Mouse (Mus musculus) hindbrain, postnatal 0 days (tissue): Measurements from ENCODE around the gene Dnaja4. TPM values are rescaled to one million over a fixed set of nuclear protein-coding genes. Genes with fewer than 3 reads are reported as not detected.

ENCODE experiments used
- ATAC-seq: fragments of 200-750 bp; cut with Nextera tagmentation; 2 replicates; pipeline ENCODE4 v1.8.0; 2017; ENCODE audit warnings: mild to moderate bottlenecking, moderate TSS enrichment, moderate library complexity
- DNase-seq: peaks from one replicate; pipeline ENCODE4 v3.0.0-alpha.2; 2015; ENCODE audit warnings: low spot score
- H3K27ac ChIP-seq: fragments of 300-500 bp; sonication (generic); 2 replicates; pipeline ENCODE4 v1.5.1; 2014; ENCODE audit warnings: mild to moderate bottlenecking
- H3K27me3 ChIP-seq: fragments of 300-500 bp; sonication (generic); 2 replicates; pipeline ENCODE4 v1.6.1; 2014; ENCODE audit warnings: low read length, mixed read lengths; ENCODE audit not compliant: insufficient read depth
- H3K36me3 ChIP-seq: fragments of 300-500 bp; sonication (generic); 2 replicates; pipeline ENCODE4 v1.6.1; 2014; ENCODE audit warnings: low read length, mixed read lengths; ENCODE audit not compliant: insufficient read depth
- H3K4me1 ChIP-seq: fragments of 300-500 bp; sonication (generic); 2 replicates; pipeline ENCODE4 v1.6.1; 2014; ENCODE audit warnings: antibody characterized with exemption, low read length, mixed read lengths; ENCODE audit not compliant: insufficient read depth
- H3K4me2 ChIP-seq: fragments of 300-500 bp; sonication (generic); 2 replicates; pipeline ENCODE4 v1.6.1; 2014; ENCODE audit warnings: low read depth, mild to moderate bottlenecking, low read length, moderate library complexity, mixed read lengths
- H3K4me3 ChIP-seq: fragments of 300-500 bp; sonication (generic); 2 replicates; pipeline ENCODE4 v1.5.1; 2014; ENCODE audit warnings: low read length
- H3K9ac ChIP-seq: fragments of 300-500 bp; sonication (generic); replicated peaks from 2 replicates; pipeline ENCODE4 v1.6.1; 2014; ENCODE audit warnings: mild to moderate bottlenecking, low read length, moderate library complexity, mixed read lengths
- H3K9me3 ChIP-seq: fragments of 300-500 bp; sonication (generic); 2 replicates; pipeline ENCODE4 v1.6.1; 2016; ENCODE audit warnings: low read length, mixed read lengths
- CTCF ChIP-seq: IDR thresholded peaks from 2 replicates; pipeline ENCODE4 v1.5.1; 2016; ENCODE audit warnings: antibody characterized with exemption, control low read depth, low read depth
- whole genome bisulfite sequencing: fragments of 180-500 bp; shearing (Covaris S2); extraction: QIAGEN DNeasy Blood & Tissue Kit; methylation state at CpG from one replicate; pipeline ENCODE4 v1.1.7; 2014; 5-methylcytosine and 5-hydroxymethylcytosine counted together
- polyA plus RNA-seq: library from polyadenylated mRNA; unstranded; fragments of >200 nt; fragmentation: Nextera tagmentation; extraction: Ambion mirVana; gene quantifications from 2 replicates; pipeline ENCODE4 v1.2.1, GENCODE M21; 2015
- total RNA-seq: library from RNA; depleted of rRNA; stranded (reverse); fragments of >200 nt; gene quantifications from 2 replicates; pipeline ENCODE4 v1.2.3, GENCODE M21; 2014; rRNA removed

The Dnaja4 gene
- total RNA-seq (5.5 and 11.3 TPM in 2 replicates), polyA plus RNA-seq (6.2 and 6.7 TPM in 2 replicates)

DNA sequence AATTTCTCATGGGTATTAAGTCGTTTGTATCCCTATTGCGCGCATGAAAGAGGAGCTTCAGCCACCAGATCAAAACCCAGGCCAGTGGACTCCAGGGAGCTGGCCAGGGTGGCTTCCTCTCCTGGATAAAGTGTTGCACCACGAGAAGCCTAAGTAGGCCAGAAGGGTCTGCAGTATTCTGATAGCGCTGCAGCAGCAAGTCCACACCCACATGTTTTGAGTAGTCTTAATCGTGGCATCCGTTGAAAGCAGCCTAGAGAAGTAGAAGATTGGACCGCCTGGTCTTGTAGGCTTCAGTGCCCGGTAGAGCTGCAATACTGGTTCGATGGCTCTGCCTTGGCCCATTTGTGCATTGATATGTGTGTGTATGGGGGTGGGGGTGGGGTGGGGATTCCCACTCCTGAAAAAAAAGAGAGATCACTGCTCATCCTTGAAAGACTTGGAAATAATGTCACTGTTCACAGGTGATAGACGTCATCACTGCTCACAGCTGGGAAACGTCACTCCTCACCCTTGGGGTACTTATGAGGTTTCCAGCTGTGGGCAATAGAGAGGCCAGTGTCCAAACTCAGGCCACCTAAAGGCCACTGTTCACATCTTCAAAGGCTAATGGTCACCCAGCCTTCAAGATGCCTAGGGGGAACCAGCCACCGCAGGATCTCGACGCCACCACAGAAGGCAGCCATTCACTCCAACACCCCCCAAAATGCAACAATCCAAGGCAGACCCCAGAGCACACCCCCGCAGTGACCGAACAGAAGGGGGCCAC lies at the start of gene Dnaja4:
Gene Dnaja4, plus strand, starts transcription at position 556 of the 769 bp plus-strand sequence.
- H3K27me3 ChIP-seq, result no peaks in the 10 kb centered on the region

DNA sequence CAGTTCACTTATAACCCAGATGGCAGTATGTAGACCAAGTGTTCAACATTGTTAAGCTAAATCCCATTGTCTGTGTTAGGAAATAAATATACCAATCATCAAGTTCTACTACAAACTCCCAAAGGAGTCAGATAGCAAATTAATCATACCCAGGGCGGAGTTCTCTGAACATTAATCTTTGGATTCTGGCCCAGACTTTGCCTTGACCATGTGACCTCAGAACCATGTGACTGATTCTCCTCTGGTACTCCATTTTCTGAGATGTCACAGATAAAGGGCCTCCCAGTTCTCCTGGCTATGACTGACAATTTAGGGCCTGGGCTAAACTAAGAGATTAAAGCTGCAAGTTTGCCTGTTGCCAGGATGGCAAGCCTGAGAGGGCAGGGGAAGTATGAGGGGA lies 49.3 kb upstream of the Dnaja4 start:
- 79% methylated on average over 1 of the region's 1 CpGs for WGBS
- ATAC-seq (no peak), DNase-seq (no peak)
- no peak overlapping the region for H3K27ac ChIP-seq
- no peaks in the 10 kb centered on the region for H3K9me3 ChIP-seq
- TF ChIP-seq CTCF, result no peak
- H3K9ac ChIP-seq, result no peak overlapping the region
- H3K4me3 ChIP-seq, result no peak overlapping the region
- H3K27me3 ChIP-seq, result no peaks in the 10 kb centered on the region
- H3K4me1 ChIP-seq, result no peaks in the 10 kb centered on the region
- H3K4me2 ChIP-seq, result no peak overlapping the region
- H3K36me3 ChIP-seq, result no peaks in the 10 kb centered on the region

More for the DNA sequence above, at the start of gene Dnaja4:
- H3K9ac ChIP-seq, result peak within 1 kb of the TSS; percentile 90
- no peaks in the 10 kb centered on the region; the same call in 1 of the 2 replicates for H3K9me3 ChIP-seq
- no peaks in the 10 kb centered on the region for H3K36me3 ChIP-seq
- 69% methylated on average over 17 of the region's 17 CpGs for WGBS
- H3K4me2 ChIP-seq, result peak within 1 kb of the TSS; percentile 95
- H3K4me3 ChIP-seq, result peak within 1 kb of the TSS; percentile 75
- DNase-seq (no peak), ATAC-seq (0 out of 2 replicates have a peak, but pooled peaks have one; percentile 21)
- H3K4me1 ChIP-seq, result peaks cover 12% of the 10 kb centered on the region; the same call in 1 of the 2 replicates
- peak within 1 kb of the TSS; percentile 62; the same call in 1 of the 2 replicates for H3K27ac ChIP-seq
- TF ChIP-seq CTCF, result no peak; the same call in 1 of the 2 replicates

DNA sequence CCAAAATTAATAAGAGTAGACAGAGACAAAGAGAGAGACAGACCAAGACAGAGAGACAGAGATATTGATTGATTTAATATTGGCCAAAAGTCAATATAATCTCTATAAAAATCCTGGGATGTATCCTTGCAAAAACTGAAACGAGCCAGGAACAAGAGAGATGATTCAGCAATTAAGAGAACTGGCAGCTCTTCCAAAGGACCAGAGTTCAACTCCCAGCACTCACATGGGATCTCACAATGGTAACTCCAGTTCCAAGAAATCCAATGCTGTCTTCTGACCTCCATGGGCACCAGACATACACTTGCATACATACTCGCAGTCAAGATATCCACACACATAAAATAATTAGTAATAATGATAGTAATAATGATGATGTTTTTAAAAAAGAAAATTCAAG lies 45.9 kb upstream of the Dnaja4 start:
- Histone ChIP-seq H3K27ac (no peak overlapping the region), H3K27me3 (no peaks in the 10 kb centered on the region), H3K4me1 (no peaks in the 10 kb centered on the region), H3K4me2 (no peak overlapping the region), H3K36me3 (no peaks in the 10 kb centered on the region), H3K9me3 (no peaks in the 10 kb centered on the region), H3K9ac (no peak overlapping the region), H3K4me3 (no peak overlapping the region)
- DNase-seq (no peak), ATAC-seq (no peak)
- TF ChIP-seq CTCF, result no peak
- WGBS, result 80% methylated on average over 2 of the region's 2 CpGs

DNA sequence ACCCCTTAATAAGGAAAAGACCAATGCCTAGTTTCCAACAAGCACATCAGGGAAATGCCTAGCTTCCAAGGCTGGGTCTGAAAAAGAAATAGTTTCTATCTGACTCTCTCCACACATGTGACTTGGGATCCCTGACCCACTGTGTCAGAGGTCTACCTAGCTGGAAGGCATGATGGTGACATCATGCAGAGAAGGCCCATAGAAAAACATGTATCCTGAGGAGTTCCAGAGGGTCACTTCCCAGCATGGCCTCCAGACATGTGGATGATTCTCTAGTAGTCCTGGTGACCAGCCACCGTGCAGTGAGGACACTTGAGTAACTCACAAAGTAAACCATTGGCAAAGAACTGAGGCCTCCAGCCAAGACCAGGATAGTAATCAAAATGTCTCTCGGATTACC lies 42.8 kb upstream of the Dnaja4 start:
- H3K27me3 ChIP-seq, result no peaks in the 10 kb centered on the region
- no peak for DNase-seq
- WGBS, result 47% methylated on average over 2 of the region's 2 CpGs
- no peaks in the 10 kb centered on the region for H3K9me3 ChIP-seq
- no peak for TF ChIP-seq CTCF
- H3K4me2 ChIP-seq, result no peak overlapping the region
- no peaks in the 10 kb centered on the region for H3K36me3 ChIP-seq
- H3K4me1 ChIP-seq, result no peaks in the 10 kb centered on the region
- H3K27ac ChIP-seq, result no peak overlapping the region
- no peak overlapping the region for H3K9ac ChIP-seq
- ATAC-seq, result no peak
- H3K4me3 ChIP-seq, result no peak overlapping the region

DNA sequence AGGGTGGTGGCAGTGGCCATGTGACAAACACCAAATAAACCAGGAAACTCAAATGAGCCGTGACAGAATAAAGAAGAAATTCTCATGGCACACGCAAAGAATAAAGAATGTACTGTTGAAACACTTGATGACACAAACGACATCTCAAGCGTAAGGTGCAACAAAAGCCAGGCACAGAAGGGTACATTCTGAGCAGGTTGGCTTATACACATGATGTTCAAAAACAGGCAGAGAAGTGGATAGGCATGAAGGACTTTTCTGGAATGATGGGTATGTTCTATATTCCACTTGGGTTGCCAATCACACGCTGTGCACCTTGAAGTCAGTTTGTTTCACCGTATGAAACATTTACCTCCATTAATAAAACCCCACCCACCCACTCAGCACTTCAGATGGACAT lies 42.3 kb upstream of the Dnaja4 start:
- Histone ChIP-seq H3K4me3 (no peak overlapping the region), H3K9ac (no peak overlapping the region), H3K36me3 (no peaks in the 10 kb centered on the region), H3K27me3 (no peaks in the 10 kb centered on the region), H3K27ac (no peak overlapping the region), H3K4me2 (no peak overlapping the region), H3K9me3 (no peaks in the 10 kb centered on the region), H3K4me1 (no peaks in the 10 kb centered on the region)
- no peak for TF ChIP-seq CTCF
- ATAC-seq (no peak), DNase-seq (no peak)
- 78% methylated on average over 6 of the region's 6 CpGs for WGBS

DNA sequence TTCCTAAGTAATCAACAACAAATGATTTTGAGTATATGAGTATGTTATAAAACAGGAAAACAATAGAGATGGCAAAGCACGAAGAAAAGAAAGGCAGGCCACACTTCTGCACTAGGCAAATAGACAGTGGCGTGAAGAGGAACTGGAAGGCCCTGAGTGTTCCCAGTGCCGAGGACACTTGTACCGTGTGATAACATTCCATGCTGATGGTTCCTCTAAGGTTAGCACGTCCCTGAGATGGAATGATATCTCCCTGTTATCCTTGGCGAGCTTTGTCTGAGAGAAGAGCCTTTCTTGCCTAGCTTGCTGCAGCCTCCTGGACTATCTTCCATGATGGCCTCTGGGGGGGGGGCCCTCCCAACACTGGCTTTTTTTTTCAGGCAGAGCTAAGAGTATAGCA lies 39.9 kb upstream of the Dnaja4 start:
- Histone ChIP-seq H3K9ac (no peak overlapping the region), H3K36me3 (no peaks in the 10 kb centered on the region), H3K9me3 (no peaks in the 10 kb centered on the region), H3K4me1 (peaks cover 5% of the 10 kb centered on the region; the same call in 1 of the 2 replicates), H3K4me3 (no peak overlapping the region), H3K27ac (no peak overlapping the region), H3K27me3 (no peaks in the 10 kb centered on the region), H3K4me2 (0 out of 2 replicates have a peak overlapping the region, but pooled peaks have one; percentile 5)
- 86% methylated on average over 6 of the region's 6 CpGs for WGBS
- TF ChIP-seq CTCF, result no peak
- no peak for ATAC-seq
- no peak for DNase-seq
